Mouse (Mus musculus): Measurements from ENCODE around the gene Add2.

DNA sequence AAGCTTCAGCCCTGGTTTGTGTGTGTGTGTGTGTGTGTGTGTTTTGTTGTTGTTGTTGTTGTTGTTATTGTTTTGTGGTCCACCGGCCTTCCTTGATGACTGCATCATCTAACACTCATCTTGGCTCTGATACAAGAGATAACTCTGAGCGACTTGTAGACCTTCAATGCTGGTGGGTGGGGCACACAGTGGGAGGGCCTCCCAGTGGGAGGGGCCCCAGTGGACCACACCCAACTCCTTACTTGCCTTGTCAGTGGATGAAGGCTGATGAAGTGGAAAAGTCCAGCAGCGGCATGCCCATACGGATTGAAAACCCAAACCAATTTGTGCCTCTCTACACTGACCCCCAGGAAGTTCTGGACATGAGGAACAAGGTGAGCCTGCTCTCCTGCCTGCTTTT is 78.6 kb downstream of the Add2 start:
- TF ChIP-seq CTCF (IDR thresholded peaks at IDR 0.05; ENCODE audit: control insufficient read depth, insufficient read depth, insufficient replicate concordance, low read depth, low read length) (no peak), POLR2A (IDR thresholded peaks at IDR 0.05; ENCODE audit: control insufficient read depth, low read depth, low read length) (no peak)
